Mouse (Mus musculus): ENCODE results near the gene Nim1k. TPM values are rescaled to one million over a fixed set of nuclear protein-coding genes. Genes with fewer than 3 reads are reported as not detected.

The Nim1k gene
- polyA plus RNA-seq (2012; fragmentation: generic; extraction: Trizol) = under 1 TPM; 0.02 to 0.46 TPM

GRCm38 (mm10) chr13:119755681-119756471 lies at the start of gene Nim1k:
TSS of gene Nim1k (minus strand) at chr13:119755882.

GRCm38 (mm10) chr13:119790761-119791579 lies 35.3 kb upstream of the Nim1k start, which contains the start of gene Zfp131:
TSS of gene Zfp131 (minus strand) at chr13:119790889.

GRCm38 (mm10) chr13:119690039-119690728 lies 65.5 kb downstream of the Nim1k start, which contains the start of gene Hmgcs1:
TSS of gene Hmgcs1 (plus strand) at chr13:119690379.

Other genes starting within 250 kb of the Nim1k start
- not detected for gene Ccl28, start 132.1 kb downstream of the Nim1k start, polyA plus RNA-seq (2012; fragmentation: generic; extraction: Trizol)
- 10 to 100 TPM in 1 of 2 experiments, 1 to 10 TPM in 1; 3.3 to 35.8 TPM for gene Hmgcs1, start 65.5 kb downstream of the Nim1k start, polyA plus RNA-seq (2012; fragmentation: generic; extraction: Trizol)
- gene Zfp131, start 35.0 kb upstream of the Nim1k start, polyA plus RNA-seq (2012; fragmentation: generic; extraction: Trizol) = 1 to 10 TPM; 3.4 to 4.0 TPM
- gene AF067063, start 74.3 kb upstream of the Nim1k start, polyA plus RNA-seq (2012; fragmentation: generic; extraction: Trizol) = not detected
- gene D13Ertd608e, start 80.1 kb upstream of the Nim1k start, polyA plus RNA-seq (2012; fragmentation: generic; extraction: Trizol) = not detected
- not detected for gene Tcstv1, start 138.9 kb upstream of the Nim1k start, polyA plus RNA-seq (2012; fragmentation: generic; extraction: Trizol)
- gene Gm21761, start 173.4 kb upstream of the Nim1k start, polyA plus RNA-seq (2012; fragmentation: generic; extraction: Trizol) = under 1 TPM; 0.04 to 0.17 TPM
- gene B020031M17Rik, start 194.9 kb upstream of the Nim1k start, polyA plus RNA-seq (2012; fragmentation: generic; extraction: Trizol) = not detected

Measured in C3H10T1/2 (cell line).